Mouse (Mus musculus): ENCODE measurements around the gene Chmp4b. TPM values are rescaled to one million over a fixed set of nuclear protein-coding genes. Genes with fewer than 3 reads are reported as not detected.

The Chmp4b gene
- polyA plus RNA-seq, 1 experiment from 2014 or later = 16.6 TPM

GRCm38 (mm10) chr2:154717081-154717480 lies 65.6 kb downstream of the Chmp4b start:
- H3K4me1 ChIP-seq (ENCODE audit: control insufficient read depth, insufficient read depth, low read length) = no peaks in the 10 kb centered on the region
- no peak overlapping the region for H3K9ac ChIP-seq (replicated peaks; ENCODE audit: low read depth, low read length)
- H3K4me2 ChIP-seq (ENCODE audit: low read depth, low read length) = no peak overlapping the region
- no peak overlapping the region for H3K27ac ChIP-seq (ENCODE audit: low read depth, low read length)
- no peak for ATAC-seq (ENCODE audit: low read depth)
- no peaks in the 10 kb centered on the region for H3K27me3 ChIP-seq (ENCODE audit: control insufficient read depth, insufficient read depth, low read length)
- H3K4me3 ChIP-seq (ENCODE audit: low read depth, low read length) = no peak overlapping the region
- H3K36me3 ChIP-seq (ENCODE audit: control insufficient read depth, insufficient read depth, low read length) = no peaks in the 10 kb centered on the region
- no peaks in the 10 kb centered on the region for H3K9me3 ChIP-seq (ENCODE audit: control insufficient read depth, low read length)

DNA sequence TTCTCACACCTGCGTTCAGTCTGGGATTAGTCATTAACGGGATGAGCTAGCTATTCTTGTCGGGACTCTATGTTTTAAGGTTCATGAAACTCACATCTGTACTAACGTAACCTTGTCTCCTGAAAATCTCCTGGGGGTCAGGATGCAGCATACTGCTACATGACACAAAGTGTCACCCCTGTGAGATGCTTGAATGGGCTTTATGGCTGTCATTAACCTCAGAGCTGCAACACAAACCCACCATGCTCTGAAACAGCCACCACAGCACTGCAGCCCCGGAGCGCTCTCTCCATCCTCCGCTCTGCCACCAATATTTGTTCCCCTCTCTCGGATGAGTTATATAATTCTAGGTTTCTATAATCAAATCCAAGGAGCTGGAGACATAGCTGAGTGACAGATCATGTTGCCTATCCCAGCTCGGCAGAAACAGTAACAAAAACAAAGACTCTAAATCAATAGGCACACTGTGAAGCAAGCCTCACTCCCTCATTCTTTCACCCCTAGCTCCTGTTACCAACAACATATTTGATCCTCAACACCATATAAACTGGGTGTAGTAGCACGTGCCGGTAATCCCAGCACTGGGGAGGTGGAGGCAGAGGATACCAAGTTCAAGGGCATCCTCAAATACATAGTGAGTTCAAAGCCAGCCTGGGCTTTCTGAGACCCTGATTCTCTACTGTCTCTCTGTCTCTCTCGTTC lies 67.5 kb downstream of the Chmp4b start:
- Histone ChIP-seq H3K27me3 (ENCODE audit: control insufficient read depth, insufficient read depth, low read length) (no peaks in the 10 kb centered on the region), H3K4me1 (ENCODE audit: control insufficient read depth, insufficient read depth, low read length) (no peaks in the 10 kb centered on the region), H3K9ac (replicated peaks; ENCODE audit: low read depth, low read length) (no peak overlapping the region), H3K36me3 (ENCODE audit: control insufficient read depth, insufficient read depth, low read length) (no peaks in the 10 kb centered on the region), H3K27ac (ENCODE audit: low read depth, low read length) (no peak overlapping the region), H3K4me3 (ENCODE audit: low read depth, low read length) (no peak overlapping the region), H3K9me3 (ENCODE audit: control insufficient read depth, low read length) (no peaks in the 10 kb centered on the region), H3K4me2 (ENCODE audit: low read depth, low read length) (no peak overlapping the region)
- no peak for ATAC-seq (ENCODE audit: low read depth)
- WGBS = 69% methylated on average over 12 of the region's 12 CpGs

DNA sequence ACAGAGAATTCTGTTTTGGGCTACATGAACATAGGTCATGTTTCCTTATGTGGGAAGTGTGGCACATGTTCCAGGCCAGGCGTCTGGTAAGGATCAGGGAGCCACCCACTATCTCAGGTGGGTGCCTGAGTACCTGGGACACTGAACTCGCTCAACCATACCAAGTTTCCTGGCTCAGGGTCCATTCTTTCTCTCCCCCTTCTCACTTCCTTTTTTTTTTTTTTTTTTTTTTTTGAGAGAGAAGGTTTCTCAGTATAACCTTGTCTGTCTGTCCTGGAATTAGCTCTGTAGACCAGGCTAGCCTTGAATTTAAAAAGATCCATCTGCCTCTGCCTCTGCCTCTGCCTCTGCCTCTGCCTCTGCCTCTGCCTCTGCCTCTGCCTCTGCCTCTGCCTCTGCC lies 68.8 kb downstream of the Chmp4b start:
- WGBS = 94% methylated on average over 2 of the region's 2 CpGs
- no peak for ATAC-seq (ENCODE audit: low read depth)
- H3K27me3 ChIP-seq (ENCODE audit: control insufficient read depth, insufficient read depth, low read length) = no peaks in the 10 kb centered on the region
- H3K27ac ChIP-seq (ENCODE audit: low read depth, low read length) = no peak overlapping the region
- no peaks in the 10 kb centered on the region for H3K9me3 ChIP-seq (ENCODE audit: control insufficient read depth, low read length)
- H3K4me3 ChIP-seq (ENCODE audit: low read depth, low read length) = no peak overlapping the region
- H3K36me3 ChIP-seq (ENCODE audit: control insufficient read depth, insufficient read depth, low read length) = no peaks in the 10 kb centered on the region
- H3K4me2 ChIP-seq (ENCODE audit: low read depth, low read length) = no peak overlapping the region
- no peak overlapping the region for H3K9ac ChIP-seq (replicated peaks; ENCODE audit: low read depth, low read length)
- no peaks in the 10 kb centered on the region for H3K4me1 ChIP-seq (ENCODE audit: control insufficient read depth, insufficient read depth, low read length)

DNA sequence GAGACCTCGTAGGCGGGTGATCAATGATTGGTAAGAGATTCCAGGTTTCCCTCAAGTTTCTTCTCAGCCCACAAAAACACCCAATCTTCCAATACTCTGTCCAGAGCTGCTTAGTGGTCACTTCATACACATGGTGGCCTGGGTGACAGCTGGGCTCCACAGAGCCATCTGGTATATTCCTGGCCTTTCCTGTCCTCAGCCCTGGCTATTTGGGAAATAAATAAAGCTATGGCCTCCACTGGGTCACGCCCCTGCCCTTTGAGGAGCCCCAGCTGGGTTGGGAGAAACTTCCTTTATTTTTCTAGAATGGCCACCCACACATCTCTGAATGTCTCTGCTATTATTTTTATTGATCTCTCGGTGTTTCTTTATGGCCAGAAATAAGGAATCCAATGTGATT lies 72.0 kb downstream of the Chmp4b start:
- Histone ChIP-seq H3K27me3 (ENCODE audit: control insufficient read depth, insufficient read depth, low read length) (no peaks in the 10 kb centered on the region), H3K9ac (replicated peaks; ENCODE audit: low read depth, low read length) (no peak overlapping the region), H3K4me1 (ENCODE audit: control insufficient read depth, insufficient read depth, low read length) (no peaks in the 10 kb centered on the region), H3K4me2 (ENCODE audit: low read depth, low read length) (no peak overlapping the region), H3K9me3 (ENCODE audit: control insufficient read depth, low read length) (no peaks in the 10 kb centered on the region), H3K4me3 (ENCODE audit: low read depth, low read length) (no peak overlapping the region), H3K36me3 (ENCODE audit: control insufficient read depth, insufficient read depth, low read length) (no peaks in the 10 kb centered on the region), H3K27ac (ENCODE audit: low read depth, low read length) (no peak overlapping the region)
- 76% methylated on average over 4 of the region's 4 CpGs for WGBS
- ATAC-seq (ENCODE audit: low read depth) = no peak

DNA sequence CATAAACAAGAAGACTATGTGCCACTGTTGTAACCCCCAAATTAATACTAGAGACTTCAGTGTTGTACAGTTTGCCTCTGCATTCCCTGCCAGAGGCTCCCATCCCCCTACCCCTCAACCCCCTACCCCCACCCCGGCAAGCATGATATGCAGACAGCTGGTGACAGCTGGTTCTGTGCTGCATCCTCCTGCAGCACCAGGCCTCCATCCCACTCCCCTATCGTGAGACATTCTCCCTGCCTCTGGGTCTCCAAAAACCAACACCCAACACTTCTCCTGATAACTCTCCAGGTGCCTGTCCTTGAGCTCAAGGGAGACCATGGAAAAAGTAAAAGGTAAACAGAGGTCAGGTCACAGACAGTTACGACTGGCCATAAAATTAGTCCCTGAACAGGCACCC lies 78.2 kb downstream of the Chmp4b start:
- H3K36me3 ChIP-seq (ENCODE audit: control insufficient read depth, insufficient read depth, low read length) = no peaks in the 10 kb centered on the region
- H3K4me1 ChIP-seq (ENCODE audit: control insufficient read depth, insufficient read depth, low read length) = no peaks in the 10 kb centered on the region; the same call in 1 of the 2 replicates
- H3K4me3 ChIP-seq (ENCODE audit: low read depth, low read length) = no peak overlapping the region
- H3K27ac ChIP-seq (ENCODE audit: low read depth, low read length) = no peak overlapping the region
- H3K9me3 ChIP-seq (ENCODE audit: control insufficient read depth, low read length) = no peaks in the 10 kb centered on the region
- no peak for ATAC-seq (ENCODE audit: low read depth)
- no peak overlapping the region for H3K9ac ChIP-seq (replicated peaks; ENCODE audit: low read depth, low read length)
- WGBS = 45% methylated on average over 3 of the region's 3 CpGs
- no peaks in the 10 kb centered on the region for H3K27me3 ChIP-seq (ENCODE audit: control insufficient read depth, insufficient read depth, low read length)
- H3K4me2 ChIP-seq (ENCODE audit: low read depth, low read length) = no peak overlapping the region

GRCm38 (mm10) chr2:154730841-154731240 lies 79.3 kb downstream of the Chmp4b start:
- Histone ChIP-seq H3K36me3 (ENCODE audit: control insufficient read depth, insufficient read depth, low read length) (no peaks in the 10 kb centered on the region), H3K27ac (ENCODE audit: low read depth, low read length) (no peak overlapping the region), H3K27me3 (ENCODE audit: control insufficient read depth, insufficient read depth, low read length) (no peaks in the 10 kb centered on the region), H3K4me2 (ENCODE audit: low read depth, low read length) (no peak overlapping the region), H3K9me3 (ENCODE audit: control insufficient read depth, low read length) (no peaks in the 10 kb centered on the region), H3K4me3 (ENCODE audit: low read depth, low read length) (no peak overlapping the region), H3K9ac (replicated peaks; ENCODE audit: low read depth, low read length) (no peak overlapping the region), H3K4me1 (ENCODE audit: control insufficient read depth, insufficient read depth, low read length) (peaks cover 5% of the 10 kb centered on the region; the same call in 1 of the 2 replicates)
- 64% methylated on average over 3 of the region's 3 CpGs for WGBS
- no peak for ATAC-seq (ENCODE audit: low read depth)

GRCm38 (mm10) chr2:154731916-154732315 lies 80.4 kb downstream of the Chmp4b start:
- Histone ChIP-seq H3K27ac (ENCODE audit: low read depth, low read length) (no peak overlapping the region), H3K4me2 (ENCODE audit: low read depth, low read length) (no peak overlapping the region), H3K4me3 (ENCODE audit: low read depth, low read length) (no peak overlapping the region), H3K4me1 (ENCODE audit: control insufficient read depth, insufficient read depth, low read length) (peaks cover 5% of the 10 kb centered on the region; the same call in 1 of the 2 replicates), H3K9me3 (ENCODE audit: control insufficient read depth, low read length) (no peaks in the 10 kb centered on the region), H3K27me3 (ENCODE audit: control insufficient read depth, insufficient read depth, low read length) (no peaks in the 10 kb centered on the region), H3K9ac (replicated peaks; ENCODE audit: low read depth, low read length) (no peak overlapping the region), H3K36me3 (ENCODE audit: control insufficient read depth, insufficient read depth, low read length) (no peaks in the 10 kb centered on the region)
- no peak for ATAC-seq (ENCODE audit: low read depth)
- 74% methylated on average over 2 of the region's 2 CpGs for WGBS

- Histone ChIP-seq H3K36me3 (ENCODE audit: control insufficient read depth, insufficient read depth, low read length) (no peaks in the 10 kb centered on the region), H3K4me1 (ENCODE audit: control insufficient read depth, insufficient read depth, low read length) (peaks cover 5% of the 10 kb centered on the region; the same call in 1 of the 2 replicates), H3K9me3 (ENCODE audit: control insufficient read depth, low read length) (no peaks in the 10 kb centered on the region), H3K27me3 (ENCODE audit: control insufficient read depth, insufficient read depth, low read length) (no peaks in the 10 kb centered on the region), H3K27ac (ENCODE audit: low read depth, low read length) (no peak overlapping the region), H3K4me3 (ENCODE audit: low read depth, low read length) (no peak overlapping the region), H3K9ac (replicated peaks; ENCODE audit: low read depth, low read length) (no peak overlapping the region), H3K4me2 (ENCODE audit: low read depth, low read length) (no peak overlapping the region)
- no peak for ATAC-seq (ENCODE audit: low read depth)
- 80% methylated on average over 9 of the region's 9 CpGs for WGBS
These were observed 81.1 kb downstream of the Chmp4b start for GRCm38 (mm10) chr2:154732503-154733141.

- no peaks in the 10 kb centered on the region for H3K9me3 ChIP-seq (ENCODE audit: control insufficient read depth, low read length)
- no peak overlapping the region for H3K9ac ChIP-seq (replicated peaks; ENCODE audit: low read depth, low read length)
- H3K27ac ChIP-seq (ENCODE audit: low read depth, low read length) = no peak overlapping the region
- no peak for ATAC-seq (ENCODE audit: low read depth)
- H3K27me3 ChIP-seq (ENCODE audit: control insufficient read depth, insufficient read depth, low read length) = no peaks in the 10 kb centered on the region
- no peak overlapping the region for H3K4me3 ChIP-seq (ENCODE audit: low read depth, low read length)
- WGBS = 49% methylated on average over 9 of the region's 9 CpGs
- no peak overlapping the region for H3K4me2 ChIP-seq (ENCODE audit: low read depth, low read length)
- H3K4me1 ChIP-seq (ENCODE audit: control insufficient read depth, insufficient read depth, low read length) = peaks cover 5% of the 10 kb centered on the region; the same call in 1 of the 2 replicates
- no peaks in the 10 kb centered on the region for H3K36me3 ChIP-seq (ENCODE audit: control insufficient read depth, insufficient read depth, low read length)
These were observed 83.5 kb downstream of the Chmp4b start for GRCm38 (mm10) chr2:154734977-154735376.
